Mouse (Mus musculus): Measurements from ENCODE around the gene Atrn. TPM values are rescaled to one million over a fixed set of nuclear protein-coding genes. Genes with fewer than 3 reads are reported as not detected.

Gene Atrn
- polyA plus RNA-seq, 1 experiment = 14.9 TPM

GRCm38 (mm10) chr2:131044989-131045720, 138.9 kb downstream of the Atrn start:
- TF ChIP-seq CTCF (conservative IDR thresholded peaks at IDR 0.05; ENCODE audit: insufficient read depth, insufficient read length, low read depth, low read length) = no peak
- no peak for TF ChIP-seq POLR2A (IDR thresholded peaks at IDR 0.05; ENCODE audit: low read depth, low read length)
- WGBS = 53% methylated on average over 9 of the region's 9 CpGs

GRCm38 (mm10) chr2:131046025-131046424, 139.7 kb downstream of the Atrn start:
- TF ChIP-seq POLR2A (IDR thresholded peaks at IDR 0.05; ENCODE audit: low read depth, low read length) (no peak), CTCF (conservative IDR thresholded peaks at IDR 0.05; ENCODE audit: insufficient read depth, insufficient read length, low read depth, low read length) (no peak)
- Histone ChIP-seq H3K36me3 (ENCODE audit: control insufficient read depth, insufficient read depth, low read length) (no peaks in the 10 kb centered on the region), H3K27me3 (replicated peaks; ENCODE audit: control insufficient read depth, insufficient read depth, low read length) (no peaks in the 10 kb centered on the region), H3K4me3 (ENCODE audit: insufficient read depth, low read depth, low read length) (no peak overlapping the region), H3K27ac (ENCODE audit: insufficient read depth, low read depth, low read length) (no peak overlapping the region), H3K4me1 (ENCODE audit: control insufficient read depth, insufficient read depth, low read length) (peaks cover 2% of the 10 kb centered on the region; the same call in 1 of the 2 replicates)
- WGBS = 80% methylated on average over 2 of the region's 2 CpGs
- no peak for DNase-seq

More at GRCm38 (mm10) chr2:131044989-131045720, 138.9 kb downstream of the Atrn start:
- peak; percentile 34 for DNase-seq
- Histone ChIP-seq H3K27ac (ENCODE audit: insufficient read depth, low read depth, low read length) (peak overlapping the region; percentile 63; the same call in 1 of the 2 replicates), H3K4me1 (ENCODE audit: control insufficient read depth, insufficient read depth, low read length) (peaks cover 2% of the 10 kb centered on the region; the same call in 1 of the 2 replicates), H3K4me3 (ENCODE audit: insufficient read depth, low read depth, low read length) (no peak overlapping the region), H3K36me3 (ENCODE audit: control insufficient read depth, insufficient read depth, low read length) (no peaks in the 10 kb centered on the region), H3K27me3 (replicated peaks; ENCODE audit: control insufficient read depth, insufficient read depth, low read length) (no peaks in the 10 kb centered on the region)

- H3K27me3 ChIP-seq (replicated peaks; ENCODE audit: control insufficient read depth, insufficient read depth, low read length) = no peaks in the 10 kb centered on the region
Measured at GRCm38 (mm10) chr2:131052043-131052442, 145.7 kb downstream of the Atrn start.

GRCm38 (mm10) chr2:131052862-131053418, 146.6 kb downstream of the Atrn start:
- H3K36me3 ChIP-seq (ENCODE audit: control insufficient read depth, insufficient read depth, low read length) = no peaks in the 10 kb centered on the region
- WGBS = 67% methylated on average over 6 of the region's 6 CpGs
- H3K4me3 ChIP-seq (ENCODE audit: insufficient read depth, low read depth, low read length) = no peak overlapping the region
- TF ChIP-seq POLR2A (IDR thresholded peaks at IDR 0.05; ENCODE audit: low read depth, low read length) (no peak), CTCF (conservative IDR thresholded peaks at IDR 0.05; ENCODE audit: insufficient read depth, insufficient read length, low read depth, low read length) (no peak)
- no peak overlapping the region for H3K27ac ChIP-seq (ENCODE audit: insufficient read depth, low read depth, low read length)
- H3K27me3 ChIP-seq (replicated peaks; ENCODE audit: control insufficient read depth, insufficient read depth, low read length) = no peaks in the 10 kb centered on the region
- no peaks in the 10 kb centered on the region for H3K4me1 ChIP-seq (ENCODE audit: control insufficient read depth, insufficient read depth, low read length)
- no peak for DNase-seq

More at GRCm38 (mm10) chr2:131052043-131052442, 145.7 kb downstream of the Atrn start:
- H3K36me3 ChIP-seq (ENCODE audit: control insufficient read depth, insufficient read depth, low read length) = no peaks in the 10 kb centered on the region
- no peak for TF ChIP-seq CTCF (conservative IDR thresholded peaks at IDR 0.05; ENCODE audit: insufficient read depth, insufficient read length, low read depth, low read length)
- TF ChIP-seq POLR2A (IDR thresholded peaks at IDR 0.05; ENCODE audit: low read depth, low read length) = no peak
- H3K4me3 ChIP-seq (ENCODE audit: insufficient read depth, low read depth, low read length) = no peak overlapping the region
- WGBS = 76% methylated on average over 5 of the region's 5 CpGs
- H3K4me1 ChIP-seq (ENCODE audit: control insufficient read depth, insufficient read depth, low read length) = no peaks in the 10 kb centered on the region
- DNase-seq = no peak
- H3K27ac ChIP-seq (ENCODE audit: insufficient read depth, low read depth, low read length) = no peak overlapping the region

- no peaks in the 10 kb centered on the region for H3K27me3 ChIP-seq (replicated peaks; ENCODE audit: control insufficient read depth, insufficient read depth, low read length)
- no peak for DNase-seq
Measured at GRCm38 (mm10) chr2:131053851-131054645, 147.8 kb downstream of the Atrn start.

GRCm38 (mm10) chr2:131054646-131055264, 148.5 kb downstream of the Atrn start:
- 12% methylated on average over 21 of the region's 21 CpGs for WGBS
- Histone ChIP-seq H3K36me3 (ENCODE audit: control insufficient read depth, insufficient read depth, low read length) (no peaks in the 10 kb centered on the region), H3K27me3 (replicated peaks; ENCODE audit: control insufficient read depth, insufficient read depth, low read length) (no peaks in the 10 kb centered on the region), H3K4me1 (ENCODE audit: control insufficient read depth, insufficient read depth, low read length) (no peaks in the 10 kb centered on the region), H3K4me3 (ENCODE audit: insufficient read depth, low read depth, low read length) (no peak overlapping the region), H3K27ac (ENCODE audit: insufficient read depth, low read depth, low read length) (no peak overlapping the region)
- no peak for TF ChIP-seq POLR2A (IDR thresholded peaks at IDR 0.05; ENCODE audit: low read depth, low read length)
- TF ChIP-seq CTCF (conservative IDR thresholded peaks at IDR 0.05; ENCODE audit: insufficient read depth, insufficient read length, low read depth, low read length) = no peak
- DNase-seq = no peak

More at GRCm38 (mm10) chr2:131053851-131054645, 147.8 kb downstream of the Atrn start:
- H3K36me3 ChIP-seq (ENCODE audit: control insufficient read depth, insufficient read depth, low read length) = no peaks in the 10 kb centered on the region
- TF ChIP-seq POLR2A (IDR thresholded peaks at IDR 0.05; ENCODE audit: low read depth, low read length) (no peak), CTCF (conservative IDR thresholded peaks at IDR 0.05; ENCODE audit: insufficient read depth, insufficient read length, low read depth, low read length) (no peak)
- 6% methylated on average over 45 of the region's 45 CpGs for WGBS
- H3K4me3 ChIP-seq (ENCODE audit: insufficient read depth, low read depth, low read length) = no peak overlapping the region
- H3K4me1 ChIP-seq (ENCODE audit: control insufficient read depth, insufficient read depth, low read length) = no peaks in the 10 kb centered on the region
- no peak overlapping the region for H3K27ac ChIP-seq (ENCODE audit: insufficient read depth, low read depth, low read length)
